Mouse (Mus musculus) cerebellum, adult 11-12 months (tissue): ENCODE data around the gene Gng5.

ENCODE experiments used
- DNase-seq: peaks from one replicate; pipeline ENCODE4 v3.0.0; 2022

The Gng5 gene

DNA sequence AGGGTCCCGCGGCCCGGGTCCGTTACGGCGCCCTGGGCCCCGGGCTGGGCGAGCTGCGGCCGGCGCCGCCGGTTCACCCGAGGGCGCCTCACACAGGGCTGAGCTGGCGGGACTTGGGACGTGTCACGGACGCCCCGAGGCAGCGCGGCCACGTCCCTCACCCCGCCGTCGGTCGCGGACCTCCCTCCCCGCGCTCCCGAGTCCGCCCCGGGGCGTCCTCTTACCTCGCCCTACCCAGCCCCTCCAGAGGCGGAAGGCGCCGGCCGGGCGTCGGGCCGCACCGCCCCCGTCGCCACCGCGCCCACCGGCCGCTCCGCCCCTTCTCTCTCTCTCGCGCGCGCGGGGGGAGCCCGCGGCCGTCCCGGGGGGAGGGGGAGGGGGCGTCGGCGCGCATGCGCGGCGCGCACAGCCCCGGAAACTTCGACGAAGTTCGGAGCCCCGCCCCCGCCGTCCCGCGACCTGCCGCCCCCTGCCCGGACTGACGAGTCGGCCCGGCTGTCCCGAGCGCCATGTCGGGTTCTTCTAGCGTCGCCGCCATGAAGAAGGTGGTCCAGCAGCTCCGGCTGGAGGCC, at the start of gene Gng5, which contains the start of gene Spata1:
TSS of gene Gng5 (plus strand) at position 377 of the 572 bp plus-strand sequence.
TSS of gene Spata1 (minus strand) at position 323 of the 572 bp plus-strand sequence.
- DNase-seq: peak; percentile 16

DNA sequence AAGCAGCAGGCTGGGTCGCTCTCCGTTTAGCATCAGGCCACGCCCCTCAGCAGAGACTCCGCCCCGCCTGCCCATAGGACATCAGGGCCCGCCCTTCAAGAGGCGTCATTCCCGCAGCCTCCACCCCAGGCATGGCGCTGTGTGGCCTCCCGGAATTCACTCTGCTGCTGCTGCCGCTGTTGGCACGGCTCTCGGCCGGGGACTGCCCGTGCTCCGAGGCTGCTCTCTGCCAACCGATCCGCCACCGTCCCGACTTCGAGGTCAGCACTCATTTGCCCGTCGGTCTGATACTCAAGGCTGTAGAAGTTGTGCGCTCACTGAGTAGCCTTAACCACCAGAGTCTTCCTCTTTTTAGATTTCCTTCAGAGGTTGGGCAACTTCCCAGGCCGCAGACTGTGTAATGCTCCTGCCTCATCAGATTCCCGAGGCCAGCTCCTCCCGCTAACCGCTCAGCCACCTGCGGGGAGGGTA, 49.2 kb upstream of the Gng5 start:
- peak; percentile 86 for DNase-seq

DNA sequence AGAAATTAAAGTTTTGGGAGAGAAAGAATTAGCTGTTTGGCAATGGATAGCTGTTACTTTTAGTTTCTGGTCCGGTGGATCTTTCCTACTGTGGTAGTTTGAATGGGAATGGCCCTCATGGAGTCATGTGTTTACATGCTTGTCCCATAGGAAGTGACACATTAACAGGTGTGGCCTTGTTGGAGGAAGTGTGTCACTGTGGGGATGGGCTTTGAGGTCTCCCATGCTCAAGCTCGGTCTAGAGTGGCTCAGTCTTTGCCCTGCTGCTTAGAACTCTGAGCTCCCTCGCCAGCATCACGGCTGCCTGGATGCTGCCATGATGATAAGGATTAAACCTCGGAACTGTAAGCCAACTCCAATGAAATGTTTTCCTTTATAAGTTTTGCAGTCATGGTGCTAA, 48.2 kb upstream of the Gng5 start:
- DNase-seq: no peak

DNA sequence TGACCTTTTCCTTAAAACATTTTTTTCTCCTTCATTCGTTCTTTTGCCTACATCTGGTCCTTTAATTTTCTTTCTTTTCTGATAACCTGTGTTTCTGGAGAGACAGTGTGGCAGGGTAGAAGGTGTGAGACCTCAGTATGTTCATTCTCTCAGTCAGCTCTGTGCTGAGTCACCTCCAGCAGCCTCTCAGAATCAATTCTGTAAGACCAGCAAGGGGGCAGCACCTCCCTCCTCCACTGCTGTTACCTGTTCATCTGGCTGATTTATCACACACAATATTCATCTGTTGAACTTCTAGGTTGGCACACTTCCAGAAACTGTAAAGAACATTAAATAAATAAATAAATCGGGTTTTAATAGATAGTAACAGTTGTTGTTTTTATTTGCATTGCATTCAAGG, 36.7 kb upstream of the Gng5 start:
- DNase-seq: no peak

DNA sequence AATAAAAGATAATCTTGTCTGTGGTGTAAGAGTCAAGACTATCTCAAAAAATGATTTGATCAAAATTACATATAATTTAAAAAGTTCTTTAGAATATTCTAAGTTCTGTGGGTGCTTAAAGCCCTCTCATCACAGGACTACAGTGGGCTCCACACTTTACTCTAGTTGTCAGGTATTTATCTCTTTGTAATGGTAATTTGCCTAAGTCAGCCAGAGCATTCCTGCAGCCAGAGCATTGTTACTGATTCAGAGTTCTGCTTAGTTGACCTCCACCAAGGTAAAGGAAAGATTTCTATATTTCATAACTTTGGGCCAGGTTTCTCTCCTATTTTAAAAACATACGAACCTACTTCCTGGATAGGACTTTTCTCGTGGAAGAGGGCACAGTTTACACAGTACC, 30.4 kb upstream of the Gng5 start:
- DNase-seq: no peak

DNA sequence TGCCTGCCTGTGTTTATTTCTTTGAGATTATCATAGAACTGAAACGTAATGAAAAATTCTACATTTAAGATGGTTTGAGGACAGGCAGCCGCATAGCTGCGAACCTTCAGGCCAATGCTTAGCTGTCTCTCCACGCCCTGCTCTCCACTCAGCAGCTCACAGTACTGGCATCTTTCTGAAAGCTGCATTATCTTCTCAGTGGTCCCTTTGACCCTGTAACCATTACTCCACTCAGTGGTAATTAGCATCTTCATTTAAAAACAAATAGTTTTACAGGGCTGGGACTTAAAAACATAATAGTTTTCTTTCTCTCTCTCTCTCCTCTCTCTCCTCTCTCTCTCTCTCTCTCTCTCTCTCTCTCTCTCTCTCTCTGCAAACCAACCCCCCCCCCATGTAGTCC, 26.9 kb upstream of the Gng5 start:
- no peak for DNase-seq

DNA sequence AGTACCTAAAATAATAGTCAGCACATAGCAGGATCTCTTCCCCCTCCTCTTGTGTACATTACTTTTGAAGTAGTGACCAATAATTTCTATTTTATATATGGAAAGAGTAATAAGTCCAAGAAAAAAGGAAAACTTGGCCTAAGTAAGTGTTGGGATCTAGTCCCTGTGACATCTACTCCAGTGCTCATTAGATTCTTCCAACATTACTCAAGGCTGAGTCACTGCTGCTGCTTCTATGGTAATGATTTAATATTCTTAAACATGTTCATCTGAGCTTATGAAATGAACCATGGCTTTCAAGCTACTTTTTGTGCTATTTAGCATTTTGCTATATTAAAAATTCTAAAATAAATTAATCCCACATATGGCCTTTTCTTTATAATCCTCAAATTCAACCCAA, 25.9 kb upstream of the Gng5 start:
- no peak for DNase-seq

DNA sequence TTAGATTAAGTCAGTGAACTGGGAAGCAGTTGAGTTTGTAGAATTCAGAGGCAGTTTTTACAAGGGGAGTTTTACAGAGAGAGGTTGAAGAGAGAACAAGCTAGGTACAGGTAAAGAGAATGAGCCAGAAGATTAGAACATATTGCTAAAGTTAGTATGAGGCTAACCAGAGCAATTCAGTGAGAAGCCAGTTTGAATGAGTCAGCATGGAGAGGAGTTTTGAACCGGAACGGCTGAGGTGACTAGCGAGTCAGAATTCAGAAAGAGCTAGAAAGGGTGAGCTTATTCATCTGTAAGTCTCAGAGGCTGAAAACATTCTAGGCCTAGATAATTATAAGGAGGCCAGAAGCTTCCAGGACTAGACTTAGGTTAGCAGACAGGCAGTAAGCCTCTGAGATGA, 25.2 kb upstream of the Gng5 start:
- DNase-seq: no peak

DNA sequence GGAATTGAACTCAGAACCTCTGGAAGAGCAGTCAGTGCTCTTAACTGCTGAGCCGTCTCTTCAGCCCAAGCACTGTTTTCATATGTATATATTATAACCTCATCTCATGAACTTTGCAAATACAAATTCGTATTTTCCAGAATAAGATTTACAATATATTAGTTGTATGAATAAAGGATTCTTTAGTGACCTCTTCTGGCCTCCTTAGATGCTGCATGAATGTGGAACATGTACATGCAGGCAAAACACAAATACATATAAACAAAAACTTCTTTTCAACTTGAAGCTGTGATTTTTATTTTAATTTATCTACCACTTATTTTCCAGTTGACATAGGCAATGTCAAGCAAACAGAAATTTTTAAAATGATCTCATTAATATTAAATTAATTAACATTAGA, 17.6 kb upstream of the Gng5 start:
- DNase-seq: no peak

DNA sequence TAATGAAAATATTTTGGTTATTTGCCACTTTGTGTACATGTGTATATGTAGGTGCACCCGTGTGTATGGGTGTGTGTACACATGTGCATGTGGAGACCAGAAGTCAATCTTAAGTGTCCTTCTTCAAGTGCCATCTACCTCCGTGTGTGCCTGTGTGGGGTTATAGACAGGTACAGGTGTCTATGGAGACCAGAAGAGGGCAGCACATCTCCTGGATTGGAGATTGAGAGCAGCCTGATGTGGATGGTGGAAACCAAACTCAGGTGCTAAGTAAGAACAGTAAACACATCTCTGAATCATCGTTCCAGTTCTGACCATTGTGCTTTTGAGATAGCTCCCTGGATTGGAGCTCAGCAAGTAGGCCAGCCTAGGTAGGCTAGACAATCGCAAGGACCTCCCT, 13.1 kb upstream of the Gng5 start:
- DNase-seq: no peak

DNA sequence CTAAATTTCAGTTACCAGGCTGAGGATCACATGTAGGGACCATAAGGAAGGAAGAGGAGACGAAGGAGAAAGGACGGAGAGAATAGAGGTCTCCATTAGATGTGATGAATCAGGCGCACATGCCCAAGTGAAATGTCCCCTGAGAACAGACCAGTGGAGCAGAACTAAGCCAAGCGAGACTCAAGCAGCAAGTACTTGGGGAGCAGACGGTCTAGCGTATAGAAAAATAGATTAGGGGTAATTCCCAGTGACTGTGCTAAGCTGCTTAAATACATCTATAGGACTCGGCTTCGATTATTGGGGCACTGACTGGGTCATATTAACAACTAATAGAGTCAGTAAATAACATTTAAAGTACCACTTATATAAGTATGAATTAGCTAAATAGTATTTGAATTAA, 4.7 kb upstream of the Gng5 start:
- no peak for DNase-seq

DNA sequence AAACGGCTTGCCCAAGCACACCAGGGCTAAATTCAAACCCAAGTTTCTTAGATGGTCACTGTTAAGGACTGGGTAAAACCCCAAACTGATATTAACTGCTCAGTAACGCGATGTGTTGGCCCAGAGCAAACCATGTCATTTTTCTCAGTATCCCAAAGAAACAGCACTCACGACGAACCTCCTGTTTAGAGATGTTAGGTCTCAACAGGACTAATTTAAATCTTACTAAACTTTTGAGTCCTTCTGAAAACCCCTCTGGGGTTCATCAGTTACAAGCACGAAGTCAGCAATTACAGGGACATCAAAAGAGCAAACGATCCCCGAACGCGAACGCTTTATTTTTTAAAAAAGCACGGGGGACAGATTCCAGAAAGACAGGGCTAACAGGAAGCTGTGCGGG, 618 bp upstream of the Gng5 start:
- no peak for DNase-seq

DNA sequence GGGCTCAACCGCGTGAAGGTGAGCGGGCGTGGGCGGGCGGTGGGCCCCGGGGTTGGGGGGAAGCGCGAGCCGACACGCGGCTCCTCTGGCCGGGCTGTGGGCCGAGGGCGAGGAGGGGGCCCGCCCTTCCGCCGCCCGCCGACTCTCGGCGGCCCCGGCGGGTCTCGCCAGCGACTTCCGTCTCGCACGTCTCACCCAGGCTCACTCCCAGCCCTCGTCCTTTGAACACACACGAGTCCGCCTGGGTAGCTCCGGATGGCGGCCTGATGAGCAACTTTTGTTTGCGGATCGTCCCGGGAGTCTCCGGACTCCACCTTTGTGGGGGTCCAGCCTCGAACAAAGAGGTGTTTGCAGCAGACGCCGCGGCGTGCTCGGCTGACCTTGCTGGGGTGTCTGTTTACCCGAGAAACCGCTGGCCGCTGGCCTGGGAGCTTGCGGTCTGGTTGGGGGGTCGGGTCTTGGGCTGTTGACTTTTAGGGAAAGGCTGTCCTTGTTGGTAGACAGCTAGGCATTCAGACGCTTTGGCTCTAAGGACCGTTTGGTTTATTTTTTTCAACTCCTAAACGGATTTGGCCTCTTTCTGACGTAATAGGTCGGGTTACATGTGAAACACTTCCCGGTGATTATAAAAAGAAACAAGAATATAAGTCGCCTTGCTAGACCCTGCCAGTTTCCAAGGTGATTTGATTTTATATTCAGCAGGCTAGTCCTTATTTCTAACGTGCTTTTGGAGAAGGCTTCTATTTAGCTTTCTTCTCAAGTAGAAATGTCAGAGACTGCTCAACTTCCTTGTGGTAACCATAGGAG, 599 bp downstream of the Gng5 start:
- DNase-seq: no peak

DNA sequence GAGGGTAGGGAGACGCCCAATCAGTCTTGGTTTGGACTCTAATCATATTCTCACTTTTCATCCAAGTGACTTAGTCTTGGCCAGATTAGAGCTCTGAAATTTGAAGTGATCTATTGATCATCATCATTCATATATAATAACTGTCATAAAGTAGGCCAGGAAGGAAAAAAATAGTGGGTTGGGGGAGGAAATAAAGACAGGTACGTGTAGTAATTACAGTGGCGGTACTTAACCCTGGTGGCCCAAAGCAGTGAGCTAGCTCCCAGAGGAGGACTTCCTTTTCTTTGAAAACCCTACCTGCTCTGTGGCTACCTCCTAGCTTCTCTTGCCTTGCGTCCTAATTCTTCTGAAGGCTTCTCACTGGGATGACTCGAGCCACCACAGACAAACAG, 1.2 kb downstream of the Gng5 start:
- no peak for DNase-seq

DNA sequence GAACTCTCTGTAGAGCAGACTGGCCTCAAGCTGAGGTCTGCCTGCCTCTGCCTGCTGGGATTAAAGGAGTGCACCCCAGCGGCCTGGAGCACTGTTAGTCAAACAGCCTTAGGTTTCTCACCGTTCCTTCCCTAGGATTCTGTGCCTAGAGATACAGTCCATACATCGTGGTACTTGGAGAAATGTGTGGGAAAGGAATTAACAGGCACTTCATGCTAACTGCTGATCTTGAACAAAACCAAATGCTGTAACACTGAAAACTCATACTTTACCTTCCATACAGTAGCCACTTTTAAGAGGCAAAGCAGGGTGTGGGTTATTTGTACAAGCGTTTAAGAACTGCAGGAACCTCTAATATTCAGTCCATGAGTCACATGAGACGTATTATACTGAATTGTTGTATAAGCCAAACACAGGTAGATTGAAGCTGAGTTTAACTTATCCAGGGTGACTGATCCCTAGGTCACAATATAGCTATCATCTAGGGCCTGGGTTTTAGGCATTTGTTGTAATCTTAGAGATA, 2.1 kb downstream of the Gng5 start:
- no peak for DNase-seq

DNA sequence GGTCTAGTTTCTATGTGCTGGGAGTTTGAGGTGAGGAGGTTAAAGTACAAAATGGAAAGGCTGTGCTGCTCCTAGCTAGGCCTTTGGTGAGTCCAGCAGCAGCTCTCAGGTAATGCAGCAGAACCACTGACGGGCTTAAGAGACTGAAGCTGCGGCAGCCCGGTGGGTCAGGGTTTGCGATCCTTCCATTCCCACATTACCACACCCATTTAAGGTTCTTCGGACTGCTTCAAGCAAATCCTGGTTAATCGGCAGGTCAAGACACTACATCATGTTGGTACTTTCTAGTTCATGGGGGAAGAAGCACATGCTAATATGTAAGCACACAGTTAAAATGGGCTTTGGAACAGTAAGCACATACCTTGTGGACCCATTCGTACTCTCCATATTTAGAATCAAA, 7.1 kb downstream of the Gng5 start:
- no peak for DNase-seq

DNA sequence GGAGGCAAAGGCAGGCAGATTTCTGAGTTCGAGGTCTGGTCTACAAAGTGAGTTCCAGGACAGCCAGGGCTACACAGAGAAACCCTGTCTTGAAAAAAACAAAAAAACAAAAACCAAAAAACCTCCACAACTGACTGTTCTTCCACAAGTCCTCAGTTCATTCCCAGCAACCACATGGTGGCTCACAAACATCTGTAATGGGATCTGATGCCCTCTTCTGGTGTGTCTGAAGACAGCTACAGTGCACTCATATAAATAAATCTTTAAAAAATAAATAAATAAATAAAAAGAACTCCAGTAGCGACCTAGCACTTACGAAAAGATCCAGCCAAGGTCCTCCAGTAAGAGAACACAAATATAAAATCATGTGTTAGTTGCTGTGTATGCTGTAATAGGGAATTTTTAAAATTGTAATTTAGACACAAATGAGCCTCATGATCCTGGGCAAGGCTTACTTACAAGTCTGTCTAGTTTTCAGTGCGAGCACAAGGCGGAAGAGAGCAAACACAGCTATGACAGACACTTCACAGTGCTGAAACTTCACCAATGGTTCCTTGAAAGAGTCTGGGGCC, 20.7 kb downstream of the Gng5 start:
- no peak for DNase-seq

DNA sequence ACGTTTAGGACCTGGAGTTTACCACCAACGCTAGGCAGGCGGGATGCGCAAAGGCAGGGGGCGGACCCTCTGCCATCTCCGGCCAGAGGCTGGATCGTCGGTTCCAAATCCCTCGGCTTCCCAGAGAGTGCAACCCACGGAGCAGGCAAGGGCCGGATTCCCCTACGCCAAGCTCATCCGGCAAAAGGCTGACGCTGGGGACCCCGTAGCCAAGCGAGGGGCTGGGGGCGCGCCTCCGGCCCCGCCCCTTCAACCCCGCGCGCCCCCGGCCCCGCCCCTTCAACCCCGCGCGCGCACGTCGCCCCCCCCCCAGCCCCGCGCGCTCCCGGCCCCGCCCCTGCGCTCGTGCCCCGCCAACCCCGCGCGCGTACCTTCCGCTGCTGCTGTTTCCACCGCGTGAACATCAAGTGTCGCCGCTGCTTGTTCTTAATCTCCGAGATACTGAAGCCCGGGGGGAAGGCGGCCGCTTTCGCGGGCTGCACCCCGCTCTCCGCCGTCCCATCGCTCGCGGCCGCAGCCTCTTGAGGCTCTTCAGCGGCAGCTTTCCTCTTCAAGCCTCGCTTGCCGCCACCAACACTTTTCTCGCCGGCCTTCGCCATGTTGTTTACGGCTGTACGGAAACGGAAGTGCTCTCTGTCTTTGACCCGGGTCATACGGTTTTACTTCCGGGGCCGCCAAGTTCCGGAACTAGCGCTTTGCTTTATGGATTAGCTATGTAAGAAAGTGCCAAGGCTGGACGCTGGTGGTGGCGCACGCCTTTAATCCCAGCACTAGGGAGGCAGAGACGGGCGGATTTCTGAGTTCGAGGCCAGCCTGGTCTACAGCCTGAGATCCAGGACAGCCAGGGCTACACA, 21.4 kb downstream of the Gng5 start, which contains the start of gene Rpf1:
TSS of gene Rpf1 (minus strand) at position 632 of the 854 bp plus-strand sequence.
- peak; percentile 91 for DNase-seq

DNA sequence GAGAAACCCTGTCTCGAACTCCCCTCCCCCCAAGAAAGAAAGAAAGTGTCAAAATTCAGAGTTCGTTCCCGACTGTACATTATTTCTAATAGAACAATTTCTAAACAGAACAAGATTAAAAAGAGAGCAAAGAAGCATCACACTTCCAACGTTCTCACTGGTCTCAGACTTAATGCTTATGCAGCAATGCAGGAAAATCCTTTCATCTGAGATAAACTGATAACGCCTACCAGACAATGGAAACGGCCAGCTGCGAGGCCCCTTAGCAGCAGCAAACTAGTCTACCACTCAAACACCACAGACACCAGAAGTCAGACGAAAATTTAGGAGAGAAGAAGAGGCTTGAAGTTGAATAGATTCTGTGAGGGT, 22.0 kb downstream of the Gng5 start:
- DNase-seq: no peak

DNA sequence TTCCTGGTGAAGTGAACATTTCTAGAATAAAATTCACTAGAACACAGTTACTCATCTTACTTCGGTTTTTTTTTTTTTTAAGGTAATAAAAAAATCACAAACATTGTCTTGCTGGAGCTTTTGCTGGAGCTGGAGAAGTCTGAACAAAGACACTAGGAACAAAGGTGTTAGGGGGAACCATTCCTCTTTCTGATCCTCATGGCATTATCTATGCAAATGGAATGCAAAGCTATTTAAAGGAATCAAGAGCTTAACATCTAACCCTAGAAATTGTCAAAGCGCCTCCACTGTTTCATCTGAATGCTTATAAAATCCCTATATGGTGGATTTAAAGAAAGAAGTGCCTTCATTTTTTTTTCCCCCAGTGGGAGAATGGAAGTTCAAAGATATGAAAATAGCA, 28.7 kb downstream of the Gng5 start:
- no peak for DNase-seq

DNA sequence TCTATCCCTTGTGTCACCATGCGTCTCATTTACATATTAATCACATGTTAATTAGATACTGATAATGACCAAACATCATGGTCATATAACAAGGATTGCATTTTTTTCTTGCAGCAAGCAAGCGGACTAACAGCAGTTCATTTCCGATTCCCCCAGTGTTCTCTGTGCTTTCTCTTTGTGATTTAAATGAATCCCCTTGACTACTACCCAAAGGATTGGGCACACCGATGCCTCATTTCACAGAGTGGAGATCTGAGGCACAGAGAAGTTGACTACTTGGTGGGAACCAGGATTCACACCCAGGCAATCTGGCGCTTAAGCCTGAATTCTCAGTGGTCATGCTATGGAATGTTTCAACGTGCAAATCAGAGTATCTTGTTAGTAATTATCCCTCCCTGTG, 35.4 kb downstream of the Gng5 start:
- DNase-seq: no peak

DNA sequence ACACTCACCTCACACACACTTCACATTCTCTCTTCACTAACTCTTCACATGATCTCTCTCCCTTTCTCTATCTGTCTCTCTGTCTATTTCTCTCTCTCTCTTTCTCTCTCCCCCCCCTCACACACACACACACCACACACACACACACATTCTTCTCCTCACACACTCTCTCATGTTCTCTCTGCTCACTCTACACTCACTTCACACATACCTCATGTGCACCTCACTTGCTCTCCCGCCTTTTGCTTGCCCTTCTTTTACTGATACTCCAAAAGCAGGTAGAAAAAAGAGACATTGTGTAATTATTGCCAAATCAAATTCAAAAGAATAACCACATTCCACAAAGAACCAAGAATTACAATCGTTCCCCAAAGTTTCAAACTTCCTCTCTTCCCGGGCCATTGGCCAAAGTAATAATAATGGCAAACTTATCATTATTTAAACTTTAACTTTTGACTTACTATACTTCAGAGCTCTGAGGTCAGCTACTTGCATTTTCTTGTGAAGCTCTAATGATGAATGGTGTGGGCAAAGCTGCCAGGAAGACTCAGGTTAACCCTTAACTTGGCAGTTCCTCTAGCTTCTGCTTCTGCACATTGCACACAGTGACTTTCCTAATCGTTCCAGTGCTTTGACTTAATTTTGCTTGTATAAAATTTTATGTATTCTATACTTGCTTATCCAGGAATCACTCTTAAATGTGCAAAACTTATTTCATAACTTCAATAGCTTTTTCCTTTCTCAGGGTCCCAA, 41.1 kb downstream of the Gng5 start:
- DNase-seq: no peak
